Mouse (Mus musculus) G1E (cell line): ENCODE measurements around the gene Narfl.

Experiments used
- CTCF ChIP-seq: IDR thresholded peaks from 2 replicates; pipeline ENCODE4 v1.5.1; 2012; ENCODE audit warnings: low read depth, low read length, inconsistent platforms, mixed read lengths
- GATA1 ChIP-seq: IDR thresholded peaks from 2 replicates; pipeline ENCODE4 v1.6.1; 2012; ENCODE audit warnings: borderline replicate concordance, low read length, inconsistent platforms, mixed read lengths
- GATA2 ChIP-seq: IDR thresholded peaks from 2 replicates; pipeline ENCODE4 v1.6.1; 2012; ENCODE audit warnings: low read depth, low read length, inconsistent platforms, borderline replicate concordance
- POLR2AphosphoS5 ChIP-seq: IDR thresholded peaks from 2 replicates; pipeline ENCODE4 v1.6.1; 2012; ENCODE audit warnings: low read depth, low read length, inconsistent platforms; ENCODE audit not compliant: insufficient replicate concordance
- TAL1 ChIP-seq: conservative IDR thresholded peaks from 2 replicates; pipeline ENCODE4 v1.6.1; 2012; ENCODE audit warnings: low read depth, low read length, inconsistent platforms, mixed read lengths

- TF ChIP-seq GATA1 (no peak), CTCF (no peak), POLR2AphosphoS5 (no peak), TAL1 (no peak), GATA2 (no peak)
These were observed 54.1 kb downstream of the Narfl start for GRCm38 (mm10) chr17:25827546-25828222.
